Mouse (Mus musculus): ENCODE measurements around the gene Pde6g. TPM values are rescaled to one million over a fixed set of nuclear protein-coding genes. Genes with fewer than 3 reads are reported as not detected.

The Pde6g gene
- total and polyA plus RNA-seq, 3 experiments = 0.23 to 1.7 (median 0.33) TPM

- peak; percentile 94 for DNase-seq (ENCODE audit: low spot score)
- Histone ChIP-seq H3K4me1 (ENCODE audit: insufficient read depth, low read depth, low read length) (peaks cover 59% of the 10 kb centered on the region), H3K36me3 (replicated peaks) (peaks cover 85% of the 10 kb centered on the region)
Measured at GRCm38 (mm10) chr11:120484265-120484981, 31.1 kb upstream of the Pde6g start, which contains the start of gene Mrpl12. Gene Mrpl12 (plus strand): TSS chr11:120484613.

GRCm38 (mm10) chr11:120483448-120483934 is 30.2 kb upstream of the Pde6g start:
- peaks cover 52% of the 10 kb centered on the region for H3K4me1 ChIP-seq (ENCODE audit: insufficient read depth, low read depth, low read length)
- H3K27me3 ChIP-seq (ENCODE audit: insufficient read depth, low read length) = no peaks in the 10 kb centered on the region
- H3K36me3 ChIP-seq (replicated peaks) = peaks cover 85% of the 10 kb centered on the region
- ATAC-seq (ENCODE audit: extremely low read depth, insufficient number of reproducible peaks, low FRiP score, poor library complexity, severe bottlenecking) (no peak), DNase-seq (ENCODE audit: low spot score) (no peak)
- TF ChIP-seq GATA2 (IDR thresholded peaks at IDR 0.05; ENCODE audit: borderline replicate concordance, low read depth, low read length) = no peak
- TF ChIP-seq POLR2AphosphoS5 (IDR thresholded peaks at IDR 0.05; ENCODE audit: insufficient replicate concordance, low read depth, low read length) = no peak
- no peak for TF ChIP-seq CTCF (IDR thresholded peaks at IDR 0.05; ENCODE audit: low read depth, low read length)
- no peak for TF ChIP-seq GATA1 (IDR thresholded peaks at IDR 0.05; ENCODE audit: borderline replicate concordance, low read length)
- no peak for TF ChIP-seq TAL1 (conservative IDR thresholded peaks at IDR 0.05; ENCODE audit: low read depth, low read length)
- H3K4me3 ChIP-seq (ENCODE audit: low read depth, low read length) = peak overlapping the region; percentile 97; the same call in 1 of the 2 replicates
- no peaks in the 10 kb centered on the region for H3K9me3 ChIP-seq (replicated peaks)

More at GRCm38 (mm10) chr11:120484265-120484981, 31.1 kb upstream of the Pde6g start, which contains the start of gene Mrpl12:
- Histone ChIP-seq H3K4me3 (ENCODE audit: low read depth, low read length) (peak within 1 kb of the TSS; percentile 97), H3K9me3 (replicated peaks) (no peaks in the 10 kb centered on the region), H3K27me3 (ENCODE audit: insufficient read depth, low read length) (no peaks in the 10 kb centered on the region)
- TF ChIP-seq GATA1 (IDR thresholded peaks at IDR 0.05; ENCODE audit: borderline replicate concordance, low read length) (no peak), POLR2AphosphoS5 (IDR thresholded peaks at IDR 0.05; ENCODE audit: insufficient replicate concordance, low read depth, low read length) (no peak; the same call in 1 of the 2 replicates), CTCF (IDR thresholded peaks at IDR 0.05; ENCODE audit: low read depth, low read length) (no peak), TAL1 (conservative IDR thresholded peaks at IDR 0.05; ENCODE audit: low read depth, low read length) (no peak), GATA2 (IDR thresholded peaks at IDR 0.05; ENCODE audit: borderline replicate concordance, low read depth, low read length) (no peak)
- peak; percentile 75 for ATAC-seq (ENCODE audit: extremely low read depth, insufficient number of reproducible peaks, low FRiP score, poor library complexity, severe bottlenecking)

DNA sequence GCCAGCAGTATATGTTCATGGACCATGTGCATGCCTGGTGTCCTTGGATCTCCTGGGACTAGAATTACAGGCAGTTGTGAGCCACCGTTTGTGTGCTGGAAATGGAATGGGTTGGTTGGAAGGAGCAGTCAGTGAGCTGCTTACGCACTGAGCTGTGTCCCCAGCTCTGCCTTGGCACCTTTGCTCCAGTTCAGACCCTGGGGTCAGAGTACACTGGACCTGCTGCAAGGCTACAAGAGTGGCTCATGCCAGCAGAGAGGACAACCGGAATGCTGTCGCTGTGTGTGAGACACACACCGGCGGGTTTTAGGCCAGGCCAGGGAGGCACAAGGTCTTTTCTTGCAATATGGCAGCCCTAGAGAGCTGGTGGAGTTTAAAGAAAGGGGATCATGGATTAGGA is 18.8 kb upstream of the Pde6g start:
- H3K27me3 ChIP-seq (ENCODE audit: insufficient read depth, low read length) = no peaks in the 10 kb centered on the region
- DNase-seq (ENCODE audit: low spot score) = no peak
- no peak overlapping the region for H3K4me3 ChIP-seq (ENCODE audit: low read depth, low read length)
- H3K36me3 ChIP-seq (replicated peaks) = peaks cover 78% of the 10 kb centered on the region
- ATAC-seq (ENCODE audit: extremely low read depth, insufficient number of reproducible peaks, low FRiP score, poor library complexity, severe bottlenecking) = no peak
- no peaks in the 10 kb centered on the region for H3K9me3 ChIP-seq (replicated peaks)
- H3K4me1 ChIP-seq (ENCODE audit: insufficient read depth, low read depth, low read length) = peaks cover 22% of the 10 kb centered on the region
- TF ChIP-seq CTCF (IDR thresholded peaks at IDR 0.05; ENCODE audit: low read depth, low read length) (no peak), GATA1 (IDR thresholded peaks at IDR 0.05; ENCODE audit: borderline replicate concordance, low read length) (no peak), GATA2 (IDR thresholded peaks at IDR 0.05; ENCODE audit: borderline replicate concordance, low read depth, low read length) (no peak), POLR2AphosphoS5 (IDR thresholded peaks at IDR 0.05; ENCODE audit: insufficient replicate concordance, low read depth, low read length) (no peak), TAL1 (conservative IDR thresholded peaks at IDR 0.05; ENCODE audit: low read depth, low read length) (no peak)

DNA sequence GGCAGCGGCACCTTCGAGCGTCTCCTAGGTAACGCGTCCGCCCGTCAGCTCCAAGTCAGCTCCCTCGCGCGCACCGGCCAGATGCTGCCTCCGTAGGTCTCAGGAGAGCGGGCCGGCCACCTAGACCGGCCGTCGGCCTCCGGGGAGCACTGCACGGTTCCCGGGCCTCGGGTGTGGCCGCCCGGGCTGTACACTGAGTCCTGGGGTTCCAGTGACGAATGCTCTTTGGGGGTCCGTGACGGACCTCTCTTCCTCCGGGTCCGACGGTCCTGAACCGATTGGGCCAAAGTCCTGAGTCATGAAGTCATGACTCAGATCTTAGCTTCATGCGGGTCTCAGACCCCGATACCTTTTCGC is 14.4 kb upstream of the Pde6g start:
- peak overlapping the region; percentile 90 for H3K4me3 ChIP-seq (ENCODE audit: low read depth, low read length)
- TF ChIP-seq POLR2AphosphoS5 (IDR thresholded peaks at IDR 0.05; ENCODE audit: insufficient replicate concordance, low read depth, low read length) = no peak
- TF ChIP-seq TAL1 (conservative IDR thresholded peaks at IDR 0.05; ENCODE audit: low read depth, low read length) = no peak
- TF ChIP-seq GATA2 (IDR thresholded peaks at IDR 0.05; ENCODE audit: borderline replicate concordance, low read depth, low read length) = no peak
- no peak for TF ChIP-seq CTCF (IDR thresholded peaks at IDR 0.05; ENCODE audit: low read depth, low read length)
- no peak for TF ChIP-seq GATA1 (IDR thresholded peaks at IDR 0.05; ENCODE audit: borderline replicate concordance, low read length)
- H3K9me3 ChIP-seq (replicated peaks) = no peaks in the 10 kb centered on the region
- peaks cover 79% of the 10 kb centered on the region for H3K36me3 ChIP-seq (replicated peaks)
- peaks cover 38% of the 10 kb centered on the region for H3K4me1 ChIP-seq (ENCODE audit: insufficient read depth, low read depth, low read length)
- no peak for ATAC-seq (ENCODE audit: extremely low read depth, insufficient number of reproducible peaks, low FRiP score, poor library complexity, severe bottlenecking)
- no peaks in the 10 kb centered on the region for H3K27me3 ChIP-seq (ENCODE audit: insufficient read depth, low read length)
- no peak for DNase-seq (ENCODE audit: low spot score)

GRCm38 (mm10) chr11:120467051-120467735 is 13.9 kb upstream of the Pde6g start, which contains the start of gene Arl16:
Gene Arl16 (minus strand): TSS chr11:120467607.
- Histone ChIP-seq H3K4me1 (ENCODE audit: insufficient read depth, low read depth, low read length) (peaks cover 41% of the 10 kb centered on the region), H3K4me3 (ENCODE audit: low read depth, low read length) (peak within 1 kb of the TSS; percentile 90), H3K27me3 (ENCODE audit: insufficient read depth, low read length) (no peaks in the 10 kb centered on the region), H3K9me3 (replicated peaks) (no peaks in the 10 kb centered on the region), H3K36me3 (replicated peaks) (peaks cover 79% of the 10 kb centered on the region)
- DNase-seq (ENCODE audit: low spot score) (peak; percentile 99), ATAC-seq (ENCODE audit: extremely low read depth, insufficient number of reproducible peaks, low FRiP score, poor library complexity, severe bottlenecking) (peak; percentile 99)
- TF ChIP-seq TAL1 (conservative IDR thresholded peaks at IDR 0.05; ENCODE audit: low read depth, low read length) = no peak

DNA sequence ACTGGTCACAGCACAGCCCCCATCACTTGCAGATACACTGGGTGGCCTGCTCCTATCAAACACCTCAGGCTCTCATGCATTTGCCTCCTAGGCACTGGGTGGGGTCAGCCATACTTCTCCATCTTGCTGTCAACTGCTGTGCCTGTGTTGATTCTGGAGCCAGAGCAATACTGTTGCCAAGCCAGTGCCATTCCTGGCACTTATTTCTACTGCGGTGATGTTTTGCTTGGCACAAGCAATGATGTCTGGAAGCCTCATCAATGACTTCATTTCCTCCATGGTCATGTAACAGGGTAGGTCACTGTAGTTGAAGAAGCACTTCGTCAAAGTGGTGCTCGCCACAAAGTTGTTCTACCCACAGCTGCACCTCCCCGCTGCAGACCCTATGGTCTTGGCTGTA is 12.2 kb upstream of the Pde6g start:
- Histone ChIP-seq H3K27me3 (ENCODE audit: insufficient read depth, low read length) (no peaks in the 10 kb centered on the region), H3K36me3 (replicated peaks) (peaks cover 79% of the 10 kb centered on the region), H3K9me3 (replicated peaks) (no peaks in the 10 kb centered on the region), H3K4me1 (ENCODE audit: insufficient read depth, low read depth, low read length) (peaks cover 54% of the 10 kb centered on the region), H3K4me3 (ENCODE audit: low read depth, low read length) (no peak overlapping the region)
- DNase-seq (ENCODE audit: low spot score) (no peak), ATAC-seq (ENCODE audit: extremely low read depth, insufficient number of reproducible peaks, low FRiP score, poor library complexity, severe bottlenecking) (no peak)
- TF ChIP-seq POLR2AphosphoS5 (IDR thresholded peaks at IDR 0.05; ENCODE audit: insufficient replicate concordance, low read depth, low read length) (no peak), TAL1 (conservative IDR thresholded peaks at IDR 0.05; ENCODE audit: low read depth, low read length) (no peak), GATA2 (IDR thresholded peaks at IDR 0.05; ENCODE audit: borderline replicate concordance, low read depth, low read length) (no peak), CTCF (IDR thresholded peaks at IDR 0.05; ENCODE audit: low read depth, low read length) (no peak), GATA1 (IDR thresholded peaks at IDR 0.05; ENCODE audit: borderline replicate concordance, low read length) (no peak)
